Mouse (Mus musculus) bone marrow, adult 2 months (tissue): ENCODE measurements around the gene Sp1. TPM values are rescaled to one million over a fixed set of nuclear protein-coding genes. Genes with fewer than 3 reads are reported as not detected.

Source experiments
- H3K27ac ChIP-seq: fragments of 200-500 bp; 2 replicates; pipeline ENCODE4 v1.5.1; 2012; ENCODE audit warnings: low read depth, mild to moderate bottlenecking, control low read depth, inconsistent platforms, low read length; ENCODE audit not compliant: control insufficient read depth, poor library complexity, insufficient read depth
- H3K4me1 ChIP-seq: fragments of 200-500 bp; 2 replicates; pipeline ENCODE4 v1.6.1; 2011; ENCODE audit warnings: low read length; ENCODE audit not compliant: control insufficient read depth, insufficient read depth
- H3K4me3 ChIP-seq: fragments of 200-500 bp; replicated peaks from 2 replicates; pipeline ENCODE3; 2011; ENCODE audit warnings: mild to moderate bottlenecking, low read depth, low read length, control low read depth; ENCODE audit not compliant: control insufficient read depth
- CTCF ChIP-seq: fragments of 200-500 bp; IDR thresholded peaks from 2 replicates; pipeline ENCODE4 v1.5.1; 2011; ENCODE audit warnings: low read length, control low read depth; ENCODE audit not compliant: control insufficient read depth, insufficient read depth
- POLR2A ChIP-seq: fragments of 200-500 bp; IDR thresholded peaks from 2 replicates; pipeline ENCODE4 v1.6.1; 2011; ENCODE audit warnings: low read depth, mild to moderate bottlenecking, control low read depth, low read length, borderline replicate concordance; ENCODE audit not compliant: control insufficient read depth
- WGBS: fragments of 180-500 bp; shearing (Covaris S2); methylation state at CpG from one replicate; pipeline ENCODE4 v1.1.7; 2018; 5-methylcytosine and 5-hydroxymethylcytosine counted together
- polyA plus RNA-seq: library from polyadenylated mRNA; stranded (reverse); fragments of >200 nt; gene quantifications from 2 replicates; pipeline ENCODE4 v1.2.4, GENCODE M21; 2011; ENCODE audit warnings: low replicate concordance; ENCODE audit not compliant: missing spikeins, insufficient read depth, insufficient read length

Sp1 gene
- polyA plus RNA-seq, result 13.8 and 35.2 TPM in 2 replicates

DNA sequence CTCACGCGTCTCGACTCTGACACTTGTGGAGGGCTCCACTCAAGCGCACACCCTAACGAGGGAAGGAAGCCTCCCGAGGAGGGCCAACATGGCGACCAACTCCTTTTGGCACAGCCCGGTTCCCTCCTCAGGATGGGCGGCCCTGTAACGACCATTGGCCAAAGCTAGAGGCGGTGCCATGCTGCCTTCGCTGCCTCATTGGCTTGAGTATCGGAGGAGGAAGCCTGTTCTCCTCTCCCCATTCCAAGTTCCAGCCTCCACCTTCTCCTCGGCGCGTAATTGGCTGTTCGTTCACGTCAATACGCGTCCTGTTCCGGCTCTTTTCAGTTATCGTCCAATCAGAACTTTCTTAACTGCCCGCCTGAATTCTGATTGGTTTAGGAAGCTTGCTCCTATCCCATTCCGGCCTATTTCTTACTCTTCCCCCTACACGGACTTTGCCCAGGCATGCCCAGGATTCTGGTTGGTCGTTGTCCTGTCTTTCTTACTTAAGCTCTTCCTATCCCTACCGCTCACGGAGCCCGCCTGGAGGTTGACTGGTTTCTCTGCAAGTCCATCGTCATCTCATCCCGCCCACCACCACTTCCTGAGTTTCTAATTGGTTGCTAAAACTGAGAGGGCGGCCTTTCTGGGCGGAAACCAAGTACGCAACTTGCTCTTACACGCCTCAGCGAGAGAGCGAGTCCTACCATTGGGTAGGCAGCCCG lies at the start of gene Sp1:
Sp1 (plus strand) TSS at position 655 of the 707 bp plus-strand sequence.
- H3K4me1 ChIP-seq, result peaks cover 2% of the 10 kb centered on the region
- H3K4me3 ChIP-seq, result peak within 1 kb of the TSS; percentile 75

DNA sequence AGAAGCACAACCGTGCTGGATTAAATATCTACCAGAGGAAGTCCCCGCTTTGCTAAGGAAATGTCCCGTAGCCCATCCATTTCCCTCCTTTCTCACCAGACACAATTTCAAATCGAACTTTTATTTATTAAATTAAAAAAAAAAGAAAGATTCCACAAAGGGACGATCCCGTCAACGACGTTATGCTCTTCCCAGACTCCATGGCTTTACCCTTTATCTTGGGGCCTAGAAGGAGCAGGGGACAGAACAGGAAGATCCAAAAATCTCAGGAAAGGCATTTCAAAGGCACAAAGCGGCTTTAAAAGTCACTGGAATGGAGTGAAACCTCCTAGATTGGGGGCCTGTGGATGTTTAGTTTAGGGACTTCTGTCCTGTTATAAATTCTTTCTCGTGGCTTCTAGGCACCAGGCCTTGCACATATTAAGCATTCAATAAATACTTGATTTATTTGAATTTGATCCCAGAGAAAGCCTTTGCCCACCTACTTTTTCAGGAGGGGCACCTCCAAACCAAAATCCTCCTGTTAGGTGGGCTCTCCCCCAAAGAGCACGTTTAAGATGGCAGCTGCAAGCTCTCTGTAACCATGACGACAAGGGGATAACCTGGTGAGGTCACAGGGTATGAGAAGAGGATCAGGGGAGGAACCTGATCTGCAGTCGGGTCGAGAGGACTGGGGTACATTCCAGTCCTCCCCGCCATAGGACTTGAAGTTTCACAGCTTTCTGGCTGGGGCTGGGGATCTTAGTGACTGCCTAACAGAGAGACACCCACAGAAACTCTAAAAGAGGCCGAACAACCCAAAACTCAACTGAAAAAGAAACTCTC lies 49.2 kb upstream of the Sp1 start:
- TF ChIP-seq POLR2A (no peak), CTCF (no peak)
- 58% methylated on average over 16 of the region's 16 CpGs for WGBS
- no peaks in the 10 kb centered on the region for H3K4me1 ChIP-seq
- no peak overlapping the region for H3K27ac ChIP-seq
- no peak overlapping the region for H3K4me3 ChIP-seq

More for the DNA sequence above, at the start of gene Sp1:
- TF ChIP-seq CTCF, result no peak
- peak; percentile 100 for TF ChIP-seq POLR2A
- H3K27ac ChIP-seq, result peak within 1 kb of the TSS; percentile 99
- under 1% methylated on average over 38 of the region's 38 CpGs for WGBS

DNA sequence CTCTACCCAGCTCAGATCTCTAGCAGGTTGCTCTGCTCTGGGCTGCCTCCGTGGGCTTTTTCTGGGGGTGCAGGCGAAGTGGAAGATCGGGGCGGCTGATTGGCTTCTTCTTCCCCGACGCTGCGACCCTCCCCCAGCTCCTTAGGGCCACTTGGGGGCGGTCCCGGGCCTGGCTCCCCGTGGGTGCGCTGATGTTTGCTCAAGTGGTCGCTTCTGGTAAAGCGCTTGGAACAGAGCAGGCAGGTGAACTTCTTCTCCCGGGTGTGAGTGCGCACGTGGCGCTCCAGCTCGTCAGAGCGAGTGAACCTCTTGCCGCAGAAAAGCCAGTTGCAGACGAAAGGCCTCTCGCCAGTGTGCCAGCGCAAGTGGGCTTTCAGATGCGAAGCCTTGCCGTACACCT lies 47.8 kb upstream of the Sp1 start:
- WGBS, result 2% methylated on average over 25 of the region's 25 CpGs
- no peak for TF ChIP-seq POLR2A
- H3K4me1 ChIP-seq, result no peaks in the 10 kb centered on the region
- no peak overlapping the region for H3K4me3 ChIP-seq
- H3K27ac ChIP-seq, result no peak overlapping the region

DNA sequence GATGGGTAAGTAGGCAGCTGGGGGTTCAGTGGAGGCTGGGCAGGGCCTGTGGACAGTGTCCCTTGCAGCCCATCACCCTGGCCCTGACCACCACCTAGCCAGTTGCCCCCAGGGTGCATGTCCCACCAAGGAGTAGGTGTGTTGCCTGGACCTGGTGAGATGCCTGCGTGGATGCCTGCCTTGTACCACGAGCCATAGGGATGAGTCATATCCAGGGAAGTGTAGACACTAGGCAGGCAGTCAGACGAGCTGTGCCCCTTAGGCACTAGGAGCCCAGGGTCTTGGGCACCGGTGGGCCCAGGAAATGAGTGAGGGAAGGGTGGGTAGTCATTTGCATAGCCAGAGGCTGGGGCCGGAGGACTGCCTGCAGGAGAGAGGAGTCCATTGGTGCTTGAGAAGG lies 47.1 kb upstream of the Sp1 start:
- no peak for TF ChIP-seq CTCF
- no peak for TF ChIP-seq POLR2A
- 48% methylated on average over 5 of the region's 5 CpGs for WGBS
- Histone ChIP-seq H3K4me3 (no peak overlapping the region), H3K4me1 (no peaks in the 10 kb centered on the region), H3K27ac (no peak overlapping the region)

DNA sequence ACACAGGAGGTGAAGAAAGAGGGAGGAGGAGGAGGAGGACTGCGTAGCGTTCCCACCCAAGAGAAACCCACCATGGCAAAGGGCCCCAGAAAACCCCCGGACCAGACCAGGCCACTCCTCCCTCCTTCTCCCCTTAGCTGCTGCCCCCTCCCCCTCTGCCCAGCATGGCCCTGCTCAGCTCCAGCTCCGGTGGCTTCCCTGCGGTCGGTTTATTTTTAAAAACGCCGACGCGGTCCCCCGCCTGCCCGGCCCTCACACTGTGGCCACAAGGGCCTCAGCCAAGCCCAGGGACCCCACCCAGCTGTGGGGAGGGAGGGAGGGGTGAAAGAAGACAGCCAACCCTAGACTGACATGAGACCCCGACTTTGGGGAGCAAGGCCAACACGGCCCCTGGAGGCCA lies 43.3 kb upstream of the Sp1 start:
- WGBS, result 12% methylated on average over 14 of the region's 14 CpGs
- Histone ChIP-seq H3K4me3 (no peak overlapping the region), H3K27ac (no peak overlapping the region), H3K4me1 (no peaks in the 10 kb centered on the region; the same call in 1 of the 2 replicates)
- TF ChIP-seq POLR2A, result no peak
- TF ChIP-seq CTCF, result no peak

DNA sequence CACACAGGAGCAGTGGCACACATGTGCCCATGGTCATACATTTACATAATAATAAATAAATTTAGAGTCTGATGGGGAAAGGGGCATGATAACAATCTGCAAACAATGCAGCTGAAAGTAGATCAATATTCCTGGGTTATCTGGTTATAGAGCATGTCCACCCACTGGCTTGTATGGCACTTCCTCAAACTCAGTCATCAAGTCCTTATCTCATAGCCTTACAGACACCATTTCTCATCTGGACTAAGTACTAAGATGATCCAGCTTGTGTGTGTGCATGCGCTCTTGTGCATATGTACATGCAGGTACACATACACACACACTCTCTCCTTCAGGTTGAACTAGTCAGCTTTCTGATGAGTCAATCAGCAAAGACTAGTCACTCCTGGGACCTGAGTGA lies 41.3 kb upstream of the Sp1 start:
- WGBS, result 88% methylated on average over 1 of the region's 1 CpGs
- TF ChIP-seq CTCF (no peak), POLR2A (no peak)
- H3K27ac ChIP-seq, result no peak overlapping the region
- H3K4me3 ChIP-seq, result no peak overlapping the region
- H3K4me1 ChIP-seq, result no peaks in the 10 kb centered on the region; the same call in 1 of the 2 replicates

DNA sequence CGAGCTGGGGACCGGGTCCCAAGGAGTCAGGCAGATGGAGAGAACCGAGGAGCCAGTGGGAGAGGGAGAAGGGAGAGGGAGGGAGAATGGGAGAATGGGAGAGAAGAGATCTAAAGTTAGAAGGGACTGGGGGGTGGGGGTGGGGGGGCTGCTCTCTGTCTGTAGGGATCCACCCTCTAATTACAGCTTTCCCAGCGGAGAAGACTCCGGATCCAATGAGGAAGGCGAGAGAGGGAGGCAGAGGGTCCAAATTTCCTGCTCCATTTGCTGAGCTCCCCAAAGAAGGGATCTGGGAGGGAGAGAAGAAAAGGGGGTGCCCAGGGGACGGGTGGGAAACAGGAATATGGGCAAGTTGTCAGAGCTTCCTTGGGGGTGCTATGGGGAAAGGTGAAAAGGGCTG lies 39.7 kb upstream of the Sp1 start:
- no peaks in the 10 kb centered on the region; the same call in 1 of the 2 replicates for H3K4me1 ChIP-seq
- H3K4me3 ChIP-seq, result no peak overlapping the region
- no peak overlapping the region for H3K27ac ChIP-seq
- TF ChIP-seq POLR2A (no peak), CTCF (no peak)
- 54% methylated on average over 7 of the region's 7 CpGs for WGBS

DNA sequence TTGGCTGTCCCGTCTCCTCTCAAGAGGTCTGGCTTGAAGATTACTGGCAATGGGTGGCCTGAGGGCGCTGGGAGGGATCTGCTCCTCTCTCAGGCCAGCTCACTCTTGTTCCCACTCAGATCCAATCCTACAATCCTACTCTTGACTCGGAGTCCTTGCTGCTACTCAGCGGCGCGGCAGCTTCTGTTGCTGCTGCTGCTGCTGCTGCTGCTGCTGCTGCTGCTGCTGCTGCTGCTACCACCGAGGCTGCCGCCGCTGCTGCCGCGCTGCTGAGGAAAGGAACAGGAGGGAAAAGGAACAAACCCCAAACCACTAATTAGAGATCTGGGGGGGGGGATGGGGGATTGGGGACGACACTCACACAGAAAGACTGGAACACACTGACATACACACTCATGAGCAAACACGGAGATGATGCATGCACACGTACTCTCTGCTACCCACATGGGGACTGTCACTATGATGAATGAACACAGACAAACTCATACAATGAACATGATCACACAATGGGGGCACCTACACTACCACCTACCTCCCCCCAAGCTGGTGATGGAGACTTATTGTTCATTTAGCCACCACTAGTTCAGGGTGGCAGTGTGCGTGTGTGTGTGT lies 39.1 kb upstream of the Sp1 start, which contains the start of gene Sp7:
Sp7 (minus strand) TSS at position 450 of the 612 bp plus-strand sequence.
- no peak for TF ChIP-seq POLR2A
- TF ChIP-seq CTCF, result no peak
- H3K27ac ChIP-seq, result no peak within 1 kb of the TSS
- WGBS, result 9% methylated on average over 15 of the region's 15 CpGs
- H3K4me3 ChIP-seq, result no peak within 1 kb of the TSS
- H3K4me1 ChIP-seq, result no peaks in the 10 kb centered on the region; the same call in 1 of the 2 replicates
